Mouse (Mus musculus): Measurements from ENCODE around the gene Rell1. TPM values are rescaled to one million over a fixed set of nuclear protein-coding genes. Genes with fewer than 3 reads are reported as not detected.

The Rell1 gene
- total RNA-seq, 1 experiment: 18.5 TPM

- H3K4me1 ChIP-seq (ENCODE audit: control insufficient read depth in 2 of 2, insufficient read depth in 2 of 2, low read length in 2 of 2, poor library complexity in 1 of 2): 0 out of 4 replicates have a peak, but pooled peaks cover 0 to 2% of the 10 kb centered on the region in 2 experiments
- no peak for DNase-seq (ENCODE audit: low read depth, low spot score)
- H3K9ac ChIP-seq (ENCODE audit: insufficient read depth, low read depth, low read length, poor library complexity, severe bottlenecking): no peak overlapping the region
- H3K36me3 ChIP-seq (ENCODE audit: control insufficient read depth, insufficient read depth, low read length, poor library complexity, severe bottlenecking): no peaks in the 10 kb centered on the region
- H3K9me3 ChIP-seq (ENCODE audit: control insufficient read depth, insufficient read depth, low read depth, low read length): no peaks in the 10 kb centered on the region
- in situ Hi-C loops (cut with MboI; ENCODE audit: low sequenced_read_pairs in 2 of 2, unreplicated experiment in 2 of 2): no loop called here
- H3K27ac ChIP-seq (ENCODE audit: insufficient read depth, low read depth, low read length, poor library complexity, severe bottlenecking): no peak overlapping the region
- H3K4me3 ChIP-seq (ENCODE audit: insufficient read depth in 1 of 2, low read depth in 1 of 2, low read length in 2 of 2, poor library complexity in 1 of 2, severe bottlenecking in 1 of 2): no peak overlapping the region
- no peak for TF ChIP-seq HCFC1 (IDR thresholded peaks at IDR 0.05; ENCODE audit: borderline replicate concordance, insufficient read depth, low read length)
- TF ChIP-seq MAFK (IDR thresholded peaks at IDR 0.05; ENCODE audit: insufficient read depth, low read depth, low read length): no peak
- TF ChIP-seq CHD2 (IDR thresholded peaks at IDR 0.05; ENCODE audit: low read depth, low read length): no peak
- no peak for TF ChIP-seq ZNF384 (IDR thresholded peaks at IDR 0.05; ENCODE audit: low read depth, low read length)
- no peak for TF ChIP-seq ZC3H11A (IDR thresholded peaks at IDR 0.05; ENCODE audit: borderline replicate concordance, low read depth, low read length)
These were observed 89.7 kb downstream of the Rell1 start for GRCm38 (mm10) chr5:63879026-63879425.

DNA sequence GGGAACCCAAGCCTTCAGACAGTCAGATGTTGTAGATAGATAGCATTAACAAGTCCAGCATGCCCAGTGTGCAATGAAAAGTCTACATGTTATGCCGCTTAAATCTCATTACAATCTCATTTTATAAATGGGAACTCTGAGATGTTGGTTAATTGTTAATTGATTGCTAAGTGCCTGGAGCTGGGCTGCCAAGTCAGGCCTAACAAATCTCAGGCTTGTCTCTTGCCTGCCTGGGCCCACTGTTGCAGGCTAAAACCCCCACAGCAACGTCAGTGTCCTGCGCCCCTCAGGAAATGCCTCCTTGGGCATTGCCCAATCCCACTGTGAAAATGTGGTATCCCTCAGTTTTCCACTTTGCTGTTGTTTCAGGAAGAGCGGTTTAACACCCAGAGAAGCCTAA, 92.6 kb downstream of the Rell1 start:
- no peak overlapping the region for H3K4me3 ChIP-seq (ENCODE audit: insufficient read depth in 1 of 2, low read depth in 1 of 2, low read length in 2 of 2, poor library complexity in 1 of 2, severe bottlenecking in 1 of 2)
- in situ Hi-C loops (cut with MboI; ENCODE audit: low sequenced_read_pairs in 2 of 2, unreplicated experiment in 2 of 2): no loop called here
- no peak for DNase-seq (ENCODE audit: low read depth, low spot score)
- TF ChIP-seq ZNF384 (IDR thresholded peaks at IDR 0.05; ENCODE audit: low read depth, low read length) (no peak), CHD2 (IDR thresholded peaks at IDR 0.05; ENCODE audit: low read depth, low read length) (no peak), ZC3H11A (IDR thresholded peaks at IDR 0.05; ENCODE audit: borderline replicate concordance, low read depth, low read length) (no peak), HCFC1 (IDR thresholded peaks at IDR 0.05; ENCODE audit: borderline replicate concordance, insufficient read depth, low read length) (no peak), MAFK (IDR thresholded peaks at IDR 0.05; ENCODE audit: insufficient read depth, low read depth, low read length) (no peak)
- no peak overlapping the region for H3K9ac ChIP-seq (ENCODE audit: insufficient read depth, low read depth, low read length, poor library complexity, severe bottlenecking)
- H3K27ac ChIP-seq (ENCODE audit: insufficient read depth, low read depth, low read length, poor library complexity, severe bottlenecking): no peak overlapping the region
- no peaks in the 10 kb centered on the region for H3K9me3 ChIP-seq (ENCODE audit: control insufficient read depth, insufficient read depth, low read depth, low read length)
- 0 out of 4 replicates have a peak, but pooled peaks cover 0 to 2% of the 10 kb centered on the region in 2 experiments for H3K4me1 ChIP-seq (ENCODE audit: control insufficient read depth in 2 of 2, insufficient read depth in 2 of 2, low read length in 2 of 2, poor library complexity in 1 of 2)
- no peaks in the 10 kb centered on the region for H3K36me3 ChIP-seq (ENCODE audit: control insufficient read depth, insufficient read depth, low read length, poor library complexity, severe bottlenecking)

DNA sequence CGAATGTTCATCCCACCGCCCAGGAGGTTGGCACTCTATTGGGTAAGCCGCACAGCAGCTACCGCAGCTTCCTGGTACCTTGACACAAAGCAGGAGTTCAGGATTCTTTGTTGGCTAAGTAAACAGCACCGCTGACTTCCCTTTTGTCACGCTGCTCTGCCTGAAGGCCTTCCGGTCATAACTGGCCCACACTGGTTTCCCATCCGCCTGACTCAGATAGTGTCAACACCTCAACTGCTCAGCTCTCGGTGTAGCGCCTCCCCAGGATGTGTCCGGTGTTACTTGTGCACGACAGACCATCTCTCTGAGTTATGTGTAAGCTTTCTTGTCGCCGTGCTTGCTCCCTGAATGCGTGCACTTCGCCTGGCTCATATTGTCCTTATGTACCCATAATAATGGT, 93.8 kb downstream of the Rell1 start:
- TF ChIP-seq CHD2 (IDR thresholded peaks at IDR 0.05; ENCODE audit: low read depth, low read length) (no peak), MAFK (IDR thresholded peaks at IDR 0.05; ENCODE audit: insufficient read depth, low read depth, low read length) (no peak), ZC3H11A (IDR thresholded peaks at IDR 0.05; ENCODE audit: borderline replicate concordance, low read depth, low read length) (no peak), ZNF384 (IDR thresholded peaks at IDR 0.05; ENCODE audit: low read depth, low read length) (no peak), HCFC1 (IDR thresholded peaks at IDR 0.05; ENCODE audit: borderline replicate concordance, insufficient read depth, low read length) (no peak)
- H3K4me3 ChIP-seq (ENCODE audit: insufficient read depth in 1 of 2, low read depth in 1 of 2, low read length in 2 of 2, poor library complexity in 1 of 2, severe bottlenecking in 1 of 2): no peak overlapping the region
- no peaks in the 10 kb centered on the region for H3K36me3 ChIP-seq (ENCODE audit: control insufficient read depth, insufficient read depth, low read length, poor library complexity, severe bottlenecking)
- in situ Hi-C loops (cut with MboI; ENCODE audit: low sequenced_read_pairs in 2 of 2, unreplicated experiment in 2 of 2): no loop called here
- H3K27ac ChIP-seq (ENCODE audit: insufficient read depth, low read depth, low read length, poor library complexity, severe bottlenecking): no peak overlapping the region
- peak; percentile 84 for DNase-seq (ENCODE audit: low read depth, low spot score)
- H3K4me1 ChIP-seq (ENCODE audit: control insufficient read depth in 2 of 2, insufficient read depth in 2 of 2, low read length in 2 of 2, poor library complexity in 1 of 2): 0 out of 4 replicates have a peak, but pooled peaks cover 0 to 2% of the 10 kb centered on the region in 2 experiments
- H3K9ac ChIP-seq (ENCODE audit: insufficient read depth, low read depth, low read length, poor library complexity, severe bottlenecking): no peak overlapping the region
- no peaks in the 10 kb centered on the region for H3K9me3 ChIP-seq (ENCODE audit: control insufficient read depth, insufficient read depth, low read depth, low read length)

DNA sequence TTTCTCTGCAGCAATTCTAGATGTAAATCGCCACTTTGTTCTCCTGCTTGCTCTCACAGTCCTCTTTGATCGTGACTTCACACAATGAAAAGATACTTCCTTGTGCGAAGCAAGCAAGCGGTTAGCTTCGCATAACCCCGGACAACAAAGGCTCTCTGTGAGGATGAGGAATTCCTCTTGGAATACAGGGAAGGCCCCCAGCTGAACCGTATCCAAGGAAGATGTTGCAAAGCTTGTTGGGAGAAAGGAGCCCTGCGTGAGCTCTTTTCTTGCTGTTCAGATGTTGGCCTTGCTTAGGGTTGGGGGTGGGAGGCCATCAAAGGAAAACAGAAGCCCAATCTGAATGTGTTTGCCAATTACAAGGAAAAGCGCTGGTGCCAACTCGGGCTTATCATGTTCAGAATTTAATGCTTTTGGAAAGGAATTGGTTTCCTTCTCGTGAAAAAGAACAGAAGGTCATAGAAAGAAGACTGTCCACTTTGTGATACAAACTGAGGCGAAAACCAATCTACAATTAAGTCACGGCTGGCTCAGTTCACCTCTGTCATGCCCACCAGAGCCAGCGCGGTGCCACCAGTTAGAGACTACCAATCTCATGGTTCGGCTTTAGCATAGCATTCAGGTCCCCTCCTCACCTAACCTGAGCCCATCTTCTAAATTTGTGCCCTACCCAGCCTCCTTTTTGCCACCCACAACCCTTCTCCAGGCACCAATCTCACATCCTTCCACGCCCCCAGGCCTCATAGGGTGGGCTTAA, 96.3 kb downstream of the Rell1 start:
- H3K9ac ChIP-seq (ENCODE audit: insufficient read depth, low read depth, low read length, poor library complexity, severe bottlenecking): no peak overlapping the region
- no peak overlapping the region for H3K4me3 ChIP-seq (ENCODE audit: insufficient read depth in 1 of 2, low read depth in 1 of 2, low read length in 2 of 2, poor library complexity in 1 of 2, severe bottlenecking in 1 of 2)
- no peaks in the 10 kb centered on the region for H3K36me3 ChIP-seq (ENCODE audit: control insufficient read depth, insufficient read depth, low read length, poor library complexity, severe bottlenecking)
- peak; percentile 29 for DNase-seq (ENCODE audit: low read depth, low spot score)
- no peaks in the 10 kb centered on the region for H3K9me3 ChIP-seq (ENCODE audit: control insufficient read depth, insufficient read depth, low read depth, low read length)
- no peak for TF ChIP-seq CHD2 (IDR thresholded peaks at IDR 0.05; ENCODE audit: low read depth, low read length)
- TF ChIP-seq ZNF384 (IDR thresholded peaks at IDR 0.05; ENCODE audit: low read depth, low read length): no peak
- TF ChIP-seq MAFK (IDR thresholded peaks at IDR 0.05; ENCODE audit: insufficient read depth, low read depth, low read length): no peak
- TF ChIP-seq HCFC1 (IDR thresholded peaks at IDR 0.05; ENCODE audit: borderline replicate concordance, insufficient read depth, low read length): no peak
- no peak for TF ChIP-seq ZC3H11A (IDR thresholded peaks at IDR 0.05; ENCODE audit: borderline replicate concordance, low read depth, low read length)
- in situ Hi-C loops (cut with MboI; ENCODE audit: low sequenced_read_pairs in 2 of 2, unreplicated experiment in 2 of 2): no loop called here
- H3K4me1 ChIP-seq (ENCODE audit: control insufficient read depth in 2 of 2, insufficient read depth in 2 of 2, low read length in 2 of 2, poor library complexity in 1 of 2): peaks cover 1 to 2% of the 10 kb centered on the region in 2 experiments; a peak in 1 of 4 replicates
- H3K27ac ChIP-seq (ENCODE audit: insufficient read depth, low read depth, low read length, poor library complexity, severe bottlenecking): no peak overlapping the region
